Mouse (Mus musculus) cerebellum, postnatal 36 days (tissue): ENCODE measurements at regions not wholly inside any gene's neighbourhood (a gene's known extent, or its start where the extent isn't known, plus 50 kb on each side); places are given as distances from the start of the nearest gene placed in this dataset.
"Not testable (repeated sequence)": the region's sequence is repeated elsewhere in the genome, so short reads cannot be mapped to it uniquely, and the experiment has no call there.

ENCODE experiments used
- DNase-seq, 2 experiments: peaks; one replicate each; pipeline ENCODE4 v3.0.0; 2021 to 2022; ENCODE audit warnings: mixed read lengths in 2 of 2

GRCm38 (mm10) chrX:104931153-104931706 is 74.2 kb upstream of the Magee2 start:
- no peak for DNase-seq

GRCm38 (mm10) chrX:104951587-104951986 is 94.5 kb upstream of the Magee2 start:
- DNase-seq: no peak

GRCm38 (mm10) chrX:104952809-104953208 is 95.7 kb upstream of the Magee2 start:
- DNase-seq: not testable (repeated sequence)

GRCm38 (mm10) chrX:104953391-104953790 is 96.3 kb upstream of the Magee2 start:
- not testable (repeated sequence) for DNase-seq

- no peak for DNase-seq
Observed at GRCm38 (mm10) chrX:104978432-104978831, 101.1 kb upstream of the Pbdc1 start.

GRCm38 (mm10) chrX:105003260-105003659 is 76.3 kb upstream of the Pbdc1 start:
- DNase-seq: no peak

- DNase-seq: peak; percentile 8 to 13
Observed at GRCm38 (mm10) chrX:105006445-105006844, 73.1 kb upstream of the Pbdc1 start.
